Mouse (Mus musculus) ES-CJ7 (cell line): ENCODE results near the gene Pkn3.

Experiments
- DNase-seq: peaks from one replicate; pipeline ENCODE4 v3.0.0; 2011; ENCODE audit warnings: low read depth, low spot score

Gene Pkn3

GRCm38 (mm10) chr2:30063235-30063634 is 14.2 kb upstream of the Pkn3 start:
- DNase-seq, result peak; percentile 68

GRCm38 (mm10) chr2:30063791-30064190 is 13.7 kb upstream of the Pkn3 start:
- no peak for DNase-seq

GRCm38 (mm10) chr2:30064298-30064697 is 13.2 kb upstream of the Pkn3 start:
- no peak for DNase-seq

GRCm38 (mm10) chr2:30066046-30066901 is 11.2 kb upstream of the Pkn3 start:
- peak; percentile 94 for DNase-seq

GRCm38 (mm10) chr2:30067031-30067888 is 10.2 kb upstream of the Pkn3 start:
- DNase-seq, result no peak

- no peak for DNase-seq
Measured at GRCm38 (mm10) chr2:30067962-30068361, 9.5 kb upstream of the Pkn3 start.

GRCm38 (mm10) chr2:30072875-30073274 is 4.6 kb upstream of the Pkn3 start:
- DNase-seq, result no peak

- DNase-seq, result no peak
Measured at GRCm38 (mm10) chr2:30073285-30073684, 4.2 kb upstream of the Pkn3 start.

- no peak for DNase-seq
Measured at GRCm38 (mm10) chr2:30075625-30076024, 1.9 kb upstream of the Pkn3 start.

- no peak for DNase-seq
Measured at GRCm38 (mm10) chr2:30076439-30076838, 1.0 kb upstream of the Pkn3 start.

- no peak for DNase-seq
Measured at GRCm38 (mm10) chr2:30076959-30077358, 525 bp upstream of the Pkn3 start.

GRCm38 (mm10) chr2:30078349-30078712 is 847 bp downstream of the Pkn3 start:
- no peak for DNase-seq

- DNase-seq, result no peak
Measured at GRCm38 (mm10) chr2:30078760-30079159, 1.3 kb downstream of the Pkn3 start.

- DNase-seq, result no peak
Measured at GRCm38 (mm10) chr2:30080181-30080800, 2.8 kb downstream of the Pkn3 start.

GRCm38 (mm10) chr2:30084113-30084512 is 6.6 kb downstream of the Pkn3 start:
- DNase-seq, result no peak

- peak; percentile 51 for DNase-seq
Measured at GRCm38 (mm10) chr2:30084632-30085031, 7.1 kb downstream of the Pkn3 start.

GRCm38 (mm10) chr2:30087310-30087709 is 9.8 kb downstream of the Pkn3 start:
- peak; percentile 55 for DNase-seq

GRCm38 (mm10) chr2:30091521-30091920 is 14.0 kb downstream of the Pkn3 start:
- DNase-seq, result no peak

- DNase-seq, result no peak
Measured at GRCm38 (mm10) chr2:30092280-30092918, 14.9 kb downstream of the Pkn3 start.

GRCm38 (mm10) chr2:30093471-30094207 is 16.2 kb downstream of the Pkn3 start, which contains the start of gene Zdhhc12:
Zdhhc12 (minus strand) TSS chr2:30093648.
- DNase-seq, result peak; percentile 99

- peak; percentile 67 for DNase-seq
Measured at GRCm38 (mm10) chr2:30094208-30094588, 16.7 kb downstream of the Pkn3 start.
